Mouse (Mus musculus) heart, embryonic 15.5 days (tissue): ENCODE results near the gene Ndel1. TPM values are rescaled to one million over a fixed set of nuclear protein-coding genes. Genes with fewer than 3 reads are reported as not detected.

ENCODE experiments used
- ATAC-seq: fragments of 200-750 bp; cut with Nextera tagmentation; replicated peaks from 2 replicates; pipeline ENCODE4 v1.8.0; 2017; ENCODE audit warnings: low read depth, moderate TSS enrichment; ENCODE audit not compliant: insufficient number of reproducible peaks, insufficient read depth, low FRiP score
- H3K27ac ChIP-seq: fragments of 300-500 bp; sonication (generic); 2 replicates; pipeline ENCODE4 v1.5.1; 2015; ENCODE audit warnings: mild to moderate bottlenecking, inconsistent platforms
- H3K27me3 ChIP-seq: fragments of 300-500 bp; sonication (generic); 2 replicates; pipeline ENCODE4 v1.6.1; 2015; ENCODE audit warnings: inconsistent platforms
- H3K36me3 ChIP-seq: fragments of 300-500 bp; sonication (generic); 2 replicates; pipeline ENCODE4 v1.6.1; 2015; ENCODE audit warnings: mild to moderate bottlenecking, inconsistent platforms
- H3K4me1 ChIP-seq: fragments of 300-500 bp; sonication (generic); replicated peaks from 2 replicates; pipeline ENCODE4 v1.6.1; 2015; ENCODE audit warnings: inconsistent platforms
- H3K4me2 ChIP-seq: fragments of 300-500 bp; sonication (generic); 2 replicates; pipeline ENCODE4 v1.6.1; 2015; ENCODE audit warnings: inconsistent platforms, mild to moderate bottlenecking, moderate library complexity
- H3K4me3 ChIP-seq: fragments of 300-500 bp; sonication (generic); 2 replicates; pipeline ENCODE4 v1.5.1; 2015; ENCODE audit warnings: mild to moderate bottlenecking, inconsistent platforms
- H3K9ac ChIP-seq: fragments of 300-500 bp; sonication (generic); 2 replicates; pipeline ENCODE4 v1.6.1; 2015; ENCODE audit warnings: mild to moderate bottlenecking, inconsistent platforms
- H3K9me3 ChIP-seq: fragments of 300-500 bp; sonication (generic); replicated peaks from 2 replicates; pipeline ENCODE4 v1.6.1; 2016; ENCODE audit warnings: inconsistent platforms
- WGBS: fragments of 180-500 bp; shearing (Covaris S2); methylation state at CpG from one replicate; pipeline ENCODE4 v1.1.7; 2015; ENCODE audit warnings: mixed read lengths; 5-methylcytosine and 5-hydroxymethylcytosine counted together
- polyA plus RNA-seq: library from polyadenylated mRNA; unstranded; fragments of >200 nt; fragmentation: Nextera tagmentation; extraction: Ambion mirVana; gene quantifications from 2 replicates; pipeline ENCODE4 v1.2.1, GENCODE M21; 2015

The Ndel1 gene
- polyA plus RNA-seq, 1 experiment from 2014 or later, result 65.5 TPM

- no peak overlapping the region for H3K9ac ChIP-seq
- H3K4me3 ChIP-seq, result no peak overlapping the region
- H3K36me3 ChIP-seq, result no peaks in the 10 kb centered on the region
- ATAC-seq, result peak; percentile 69
- WGBS, result 15% methylated on average over 9 of the region's 9 CpGs
- peak overlapping the region; percentile 36 for H3K4me2 ChIP-seq
- peak overlapping the region; percentile 73 for H3K27ac ChIP-seq
- H3K27me3 ChIP-seq, result no peaks in the 10 kb centered on the region
- H3K9me3 ChIP-seq, result no peaks in the 10 kb centered on the region
- H3K4me1 ChIP-seq, result peaks cover 28% of the 10 kb centered on the region
Measured at GRCm38 (mm10) chr11:68864544-68865189, 7.0 kb downstream of the Ndel1 start.

DNA sequence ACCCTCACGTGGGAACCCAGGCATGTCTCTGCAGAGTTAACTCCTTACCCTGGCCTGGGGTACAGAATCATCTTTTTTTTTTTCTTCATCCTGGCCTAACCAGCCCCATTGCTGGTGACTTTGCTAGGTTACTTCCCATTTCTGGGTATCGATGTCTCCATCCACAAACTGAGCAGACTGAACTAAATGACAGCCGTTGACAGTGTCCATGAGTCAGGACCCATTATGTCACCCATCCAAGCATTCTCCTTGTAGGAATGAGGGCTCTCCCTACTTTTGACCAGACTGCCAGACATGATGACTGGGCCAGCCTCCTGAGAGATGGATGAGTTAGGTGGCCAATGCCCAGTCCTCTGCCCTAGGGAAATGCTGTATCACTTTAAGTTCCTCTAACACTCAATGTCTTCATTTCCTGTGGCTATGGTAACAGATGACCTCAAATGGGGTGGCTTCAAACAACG lies 8.0 kb downstream of the Ndel1 start:
- Histone ChIP-seq H3K4me2 (no peak overlapping the region), H3K27ac (no peak overlapping the region), H3K4me3 (no peak overlapping the region), H3K36me3 (no peaks in the 10 kb centered on the region), H3K27me3 (no peaks in the 10 kb centered on the region), H3K9ac (no peak overlapping the region), H3K4me1 (peaks cover 28% of the 10 kb centered on the region), H3K9me3 (no peaks in the 10 kb centered on the region)
- WGBS, result 61% methylated on average over 4 of the region's 4 CpGs
- ATAC-seq, result no peak

DNA sequence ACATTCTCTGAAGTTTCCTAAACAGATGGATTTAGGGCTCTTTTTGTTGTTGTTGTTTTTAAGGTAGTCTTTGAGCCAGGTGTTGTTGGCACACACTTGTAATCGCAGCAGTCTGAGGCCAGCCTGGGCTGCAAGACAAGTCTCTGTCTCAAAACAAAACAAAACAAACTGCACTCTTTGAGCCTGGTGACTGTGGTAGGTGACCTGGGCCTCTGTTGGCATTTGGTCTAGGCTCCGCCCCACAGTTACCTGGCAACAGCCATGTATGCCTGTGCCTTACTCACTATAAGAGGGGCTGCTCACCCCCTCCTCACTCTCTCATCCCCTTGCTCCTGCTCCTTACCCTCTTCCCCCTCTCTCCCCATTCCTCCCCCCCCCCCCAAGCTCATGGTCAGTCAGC lies 9.4 kb downstream of the Ndel1 start:
- no peaks in the 10 kb centered on the region for H3K27me3 ChIP-seq
- peaks cover 28% of the 10 kb centered on the region for H3K4me1 ChIP-seq
- H3K9ac ChIP-seq, result no peak overlapping the region
- H3K4me3 ChIP-seq, result no peak overlapping the region
- no peak overlapping the region for H3K27ac ChIP-seq
- 76% methylated on average over 2 of the region's 2 CpGs for WGBS
- no peaks in the 10 kb centered on the region for H3K9me3 ChIP-seq
- H3K36me3 ChIP-seq, result no peaks in the 10 kb centered on the region
- ATAC-seq, result no peak
- no peak overlapping the region for H3K4me2 ChIP-seq

DNA sequence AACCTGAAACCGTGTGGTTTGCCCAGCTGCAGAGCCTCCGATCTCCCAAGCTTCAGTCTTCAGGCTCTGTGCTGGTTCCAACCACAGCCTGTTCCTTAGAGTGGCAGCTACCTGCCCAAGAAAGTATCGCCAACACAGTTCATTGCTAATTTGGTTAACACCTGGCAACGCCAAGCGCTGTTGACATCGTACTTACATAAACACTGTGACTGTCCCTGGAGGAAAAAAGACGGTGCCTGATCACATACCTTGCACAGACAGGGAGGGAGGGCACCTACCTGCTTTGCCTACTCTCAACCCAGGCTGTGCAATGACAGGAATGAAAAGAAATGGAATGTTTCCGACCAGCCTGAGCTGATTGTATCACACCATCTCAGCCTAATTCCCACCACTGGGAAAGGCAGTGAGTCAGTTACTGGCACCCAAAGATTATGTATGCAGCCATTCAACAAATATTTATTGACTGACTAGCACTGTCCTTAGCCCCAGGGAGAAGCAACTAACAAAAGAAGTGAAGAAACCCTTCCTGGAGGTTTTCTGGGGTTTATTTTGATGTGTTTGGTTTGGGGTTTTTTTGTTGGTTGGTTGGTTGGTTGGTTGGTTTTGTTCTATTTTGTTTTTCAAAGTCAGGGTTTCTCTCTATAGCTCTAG lies 11.6 kb downstream of the Ndel1 start:
- no peaks in the 10 kb centered on the region for H3K36me3 ChIP-seq
- no peak overlapping the region for H3K4me2 ChIP-seq
- peaks cover 21% of the 10 kb centered on the region for H3K4me1 ChIP-seq
- H3K4me3 ChIP-seq, result no peak overlapping the region
- ATAC-seq, result no peak
- H3K27ac ChIP-seq, result no peak overlapping the region
- H3K27me3 ChIP-seq, result no peaks in the 10 kb centered on the region
- H3K9ac ChIP-seq, result no peak overlapping the region
- 70% methylated on average over 8 of the region's 8 CpGs for WGBS
- H3K9me3 ChIP-seq, result no peaks in the 10 kb centered on the region

- ATAC-seq, result no peak
- Histone ChIP-seq H3K4me2 (no peak overlapping the region), H3K9ac (no peak overlapping the region), H3K36me3 (no peaks in the 10 kb centered on the region), H3K4me1 (peaks cover 10% of the 10 kb centered on the region), H3K27me3 (no peaks in the 10 kb centered on the region), H3K4me3 (no peak overlapping the region), H3K27ac (no peak overlapping the region), H3K9me3 (no peaks in the 10 kb centered on the region)
- 80% methylated on average over 3 of the region's 3 CpGs for WGBS
Measured at GRCm38 (mm10) chr11:68857329-68857728, 14.3 kb downstream of the Ndel1 start.

DNA sequence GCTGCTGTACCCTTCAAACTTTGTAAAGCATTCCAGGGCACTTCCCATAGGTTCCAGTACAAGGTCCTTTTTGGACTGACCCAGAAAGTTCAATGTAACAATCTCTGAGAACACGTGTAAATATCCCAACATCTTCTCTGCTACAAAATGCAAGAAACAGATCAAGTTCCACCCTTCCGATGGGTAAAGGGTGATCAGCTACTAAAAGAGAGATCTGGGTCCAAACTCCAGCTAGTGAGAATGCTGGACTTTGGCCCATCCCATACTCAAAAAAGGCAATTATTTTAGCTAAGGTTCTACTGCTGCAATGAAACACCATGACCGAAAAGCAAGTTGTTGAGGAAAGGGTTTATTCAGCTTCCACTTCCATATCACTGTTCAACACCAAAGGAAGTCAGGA lies 17.0 kb downstream of the Ndel1 start:
- H3K9ac ChIP-seq, result no peak overlapping the region
- H3K9me3 ChIP-seq, result no peaks in the 10 kb centered on the region
- peaks cover 24% of the 10 kb centered on the region for H3K4me1 ChIP-seq
- no peak overlapping the region for H3K4me2 ChIP-seq
- 82% methylated on average over 3 of the region's 3 CpGs for WGBS
- H3K27ac ChIP-seq, result peak overlapping the region; percentile 99; the same call in 1 of the 2 replicates
- no peaks in the 10 kb centered on the region for H3K27me3 ChIP-seq
- no peak for ATAC-seq
- H3K36me3 ChIP-seq, result no peaks in the 10 kb centered on the region
- H3K4me3 ChIP-seq, result no peak overlapping the region

DNA sequence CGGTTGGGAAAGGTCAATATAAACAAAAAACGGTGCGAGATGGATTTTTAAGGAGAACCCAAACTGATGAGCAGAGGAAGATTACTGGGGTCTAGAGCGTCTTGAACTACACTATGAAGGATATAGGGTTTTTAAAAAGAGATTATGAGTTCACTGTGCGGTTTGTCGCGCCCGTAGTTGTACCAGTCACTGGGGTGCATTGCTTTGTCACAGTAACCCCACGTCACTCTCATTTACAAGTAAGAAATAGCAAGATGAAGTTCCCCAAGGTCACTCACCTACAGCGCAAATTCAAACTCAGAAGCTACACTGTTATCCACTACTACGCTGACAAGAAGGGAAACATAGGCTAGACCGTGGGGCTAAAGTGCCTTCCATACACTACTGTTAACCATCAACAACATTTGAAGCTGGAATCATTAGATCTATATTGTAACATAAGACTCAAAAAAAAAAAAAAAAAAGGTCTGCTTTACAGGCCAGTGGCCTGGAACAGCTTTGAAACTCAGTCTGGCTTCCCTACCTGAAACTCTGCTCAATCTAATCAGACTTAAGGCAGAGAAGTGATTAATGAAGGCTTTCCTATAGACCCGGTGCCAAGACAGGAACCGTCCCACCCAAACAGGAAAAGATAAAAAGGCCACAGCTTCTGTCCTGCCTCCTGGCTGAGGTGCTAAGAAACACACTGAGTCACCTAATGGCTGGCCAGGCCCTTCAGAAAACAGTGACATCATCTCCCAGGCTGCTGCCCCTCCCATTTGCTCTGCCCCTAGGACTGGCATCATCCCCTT lies 17.9 kb downstream of the Ndel1 start:
- Histone ChIP-seq H3K27me3 (no peaks in the 10 kb centered on the region), H3K36me3 (no peaks in the 10 kb centered on the region), H3K4me1 (peaks cover 24% of the 10 kb centered on the region), H3K9ac (peak overlapping the region; percentile 51), H3K27ac (peak overlapping the region; percentile 99), H3K4me2 (peak overlapping the region; percentile 65), H3K4me3 (peak overlapping the region; percentile 88), H3K9me3 (no peaks in the 10 kb centered on the region)
- peak; percentile 13; the same call in 1 of the 2 replicates for ATAC-seq
- WGBS, result 29% methylated on average over 14 of the region's 14 CpGs

DNA sequence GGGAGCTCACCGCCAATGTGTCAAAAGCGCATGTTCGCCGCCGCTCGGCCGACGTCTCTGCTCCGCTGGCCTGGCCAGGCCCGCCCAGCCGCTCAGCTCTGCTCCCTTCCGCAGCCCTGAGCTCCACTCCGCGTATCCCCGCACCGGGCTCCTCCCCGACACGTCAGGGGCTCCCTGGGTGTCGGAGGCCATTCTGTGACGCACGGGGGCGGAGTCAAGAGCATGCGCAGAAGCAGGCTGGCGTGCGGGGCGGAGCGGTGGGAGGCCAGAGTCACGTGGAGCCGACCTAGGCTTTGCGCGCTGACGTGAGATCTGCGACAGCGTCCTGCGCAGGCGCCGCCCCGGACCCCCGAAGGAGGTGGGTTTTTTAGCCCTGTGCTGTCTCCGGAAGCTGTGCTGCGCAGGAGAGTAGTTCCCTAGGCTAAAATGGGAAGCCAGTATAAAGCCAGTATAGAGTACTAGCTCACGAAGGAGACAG lies 18.7 kb downstream of the Ndel1 start:
- peak overlapping the region; percentile 66 for H3K4me2 ChIP-seq
- no peaks in the 10 kb centered on the region for H3K27me3 ChIP-seq
- H3K4me3 ChIP-seq, result peak overlapping the region; percentile 88
- WGBS, result under 1% methylated on average over 42 of the region's 42 CpGs
- H3K4me1 ChIP-seq, result peaks cover 26% of the 10 kb centered on the region
- peak overlapping the region; percentile 99 for H3K27ac ChIP-seq
- H3K9ac ChIP-seq, result peak overlapping the region; percentile 95
- peak; percentile 99 for ATAC-seq
- H3K36me3 ChIP-seq, result no peaks in the 10 kb centered on the region
- H3K9me3 ChIP-seq, result no peaks in the 10 kb centered on the region

DNA sequence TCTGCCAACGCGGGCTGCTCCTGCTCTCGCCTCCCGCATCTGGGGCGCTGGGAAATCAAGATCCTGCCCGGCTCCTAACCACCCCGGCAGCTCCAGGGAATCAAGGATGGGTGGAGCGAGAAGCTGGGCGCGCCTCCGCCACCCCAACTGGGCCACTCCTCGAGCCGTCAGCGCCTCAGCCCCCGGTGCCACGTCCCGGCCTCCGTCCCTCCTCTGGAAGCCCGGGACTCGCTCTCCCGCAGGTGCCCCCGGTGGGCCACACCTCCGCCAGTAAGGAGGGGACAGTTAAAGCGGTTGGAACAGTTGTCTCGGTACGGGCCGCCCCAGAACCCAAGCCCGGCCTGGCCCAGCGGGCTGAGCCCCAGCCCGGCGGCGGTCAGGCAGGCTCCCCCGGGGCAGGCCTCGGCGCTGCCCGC lies 19.2 kb downstream of the Ndel1 start:
- Histone ChIP-seq H3K9ac (peak overlapping the region; percentile 95), H3K36me3 (no peaks in the 10 kb centered on the region), H3K4me3 (peak overlapping the region; percentile 88), H3K27ac (peak overlapping the region; percentile 99), H3K4me2 (peak overlapping the region; percentile 66), H3K4me1 (peaks cover 26% of the 10 kb centered on the region), H3K9me3 (no peaks in the 10 kb centered on the region), H3K27me3 (no peaks in the 10 kb centered on the region)
- under 1% methylated on average over 36 of the region's 36 CpGs for WGBS
- ATAC-seq, result peak; percentile 48

DNA sequence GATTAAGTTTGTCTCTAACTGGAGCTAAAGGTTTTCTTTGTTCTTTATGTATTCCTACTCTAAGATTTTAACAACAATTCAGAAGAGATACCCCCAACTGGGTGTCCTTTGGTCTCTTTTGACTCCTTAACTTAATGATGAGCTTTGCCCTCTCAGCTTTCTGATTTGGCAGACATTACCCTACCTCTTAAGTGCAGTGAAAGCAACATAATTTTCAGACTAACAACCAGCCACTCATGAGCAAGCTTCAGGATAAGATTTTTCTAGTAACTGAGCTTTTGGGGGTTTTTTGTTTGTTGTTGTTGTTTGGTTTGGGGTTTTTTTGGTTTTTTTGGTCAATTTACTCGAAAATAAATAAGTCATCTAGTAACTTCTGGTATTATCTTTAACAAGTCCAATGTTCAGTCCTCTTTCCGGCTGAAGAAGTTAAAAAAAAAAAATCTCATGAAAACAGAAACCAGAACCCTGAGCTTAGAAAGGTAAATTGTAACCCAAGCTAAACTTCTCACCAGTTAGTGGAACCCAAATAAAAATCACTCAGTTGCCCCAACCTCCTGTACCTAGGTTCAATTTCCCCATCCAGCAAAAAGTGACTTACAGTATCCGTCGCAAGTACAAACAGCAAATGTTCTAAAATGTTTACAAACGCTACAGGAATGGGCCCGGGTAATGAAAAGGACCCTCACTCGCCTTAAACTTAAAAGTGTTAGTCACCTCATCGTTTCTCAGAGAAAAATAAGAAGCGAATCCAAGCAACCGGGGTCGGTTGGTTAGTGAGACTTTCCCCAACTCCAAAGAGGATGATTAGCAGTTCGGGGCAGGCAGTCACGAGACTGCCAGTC lies 19.8 kb downstream of the Ndel1 start:
- Histone ChIP-seq H3K27me3 (no peaks in the 10 kb centered on the region), H3K4me3 (peak overlapping the region; percentile 88), H3K9ac (peak overlapping the region; percentile 95), H3K27ac (peak overlapping the region; percentile 99), H3K4me2 (peak overlapping the region; percentile 66), H3K4me1 (peaks cover 29% of the 10 kb centered on the region), H3K36me3 (no peaks in the 10 kb centered on the region), H3K9me3 (no peaks in the 10 kb centered on the region)
- ATAC-seq, result no peak
- 2% methylated on average over 13 of the region's 13 CpGs for WGBS
